Mouse (Mus musculus): ENCODE measurements at regions not wholly inside any gene's neighbourhood (a gene's known extent, or its start where the extent isn't known, plus 50 kb on each side); places are given as distances from the start of the nearest gene placed in this dataset.
"Not testable (repeated sequence)": the region's sequence is repeated elsewhere in the genome, so short reads cannot be mapped to it uniquely, and the experiment has no call there.

- DNase-seq (ENCODE audit: low spot score in 2 of 2), result no peak
Observed at GRCm38 (mm10) chr13:31050160-31050788, 76.3 kb downstream of the Gm5447 start.

GRCm38 (mm10) chr13:31051586-31051985 lies 77.6 kb downstream of the Gm5447 start:
- DNase-seq (ENCODE audit: low spot score in 2 of 2), result not testable (repeated sequence)

GRCm38 (mm10) chr13:31054356-31054755 lies 80.4 kb downstream of the Gm5447 start:
- no peak for DNase-seq (ENCODE audit: low spot score in 2 of 2)

- DNase-seq (ENCODE audit: low spot score in 2 of 2), result no peak
Observed at GRCm38 (mm10) chr13:31055376-31056083, 81.5 kb downstream of the Gm5447 start.

- no peak for DNase-seq (ENCODE audit: low spot score in 2 of 2)
Observed at GRCm38 (mm10) chr13:31056154-31056871, 82.3 kb downstream of the Gm5447 start.

GRCm38 (mm10) chr13:31060916-31061431 lies 87.0 kb downstream of the Gm5447 start:
- no peak for DNase-seq (ENCODE audit: low spot score in 2 of 2)

GRCm38 (mm10) chr13:31068343-31068742 lies 94.3 kb downstream of the Gm5447 start:
- no peak for DNase-seq (ENCODE audit: low spot score in 2 of 2)

GRCm38 (mm10) chr13:31076541-31076940 lies 102.5 kb downstream of the Gm5447 start:
- DNase-seq (ENCODE audit: low spot score in 2 of 2), result no peak

GRCm38 (mm10) chr13:31078751-31079150 lies 104.7 kb downstream of the Gm5447 start:
- DNase-seq (ENCODE audit: low spot score in 2 of 2), result no peak

GRCm38 (mm10) chr13:31080215-31080614 lies 106.2 kb downstream of the Gm5447 start:
- no peak for DNase-seq (ENCODE audit: low spot score in 2 of 2)

GRCm38 (mm10) chr13:31082448-31083140 lies 108.6 kb downstream of the Gm5447 start:
- peak; percentile 60 to 87 for DNase-seq (ENCODE audit: low spot score in 2 of 2)

GRCm38 (mm10) chr13:31101051-31101450 lies 127.0 kb downstream of the Gm5447 start:
- no peak for DNase-seq (ENCODE audit: low spot score in 2 of 2)

GRCm38 (mm10) chr13:31107434-31107833 lies 133.4 kb downstream of the Gm5447 start:
- DNase-seq (ENCODE audit: low spot score in 2 of 2), result no peak

- DNase-seq (ENCODE audit: low spot score in 2 of 2), result no peak
Observed at GRCm38 (mm10) chr13:31109231-31109630, 135.2 kb downstream of the Gm5447 start.

GRCm38 (mm10) chr13:31122689-31123088 lies 148.7 kb downstream of the Gm5447 start:
- DNase-seq (ENCODE audit: low spot score in 2 of 2), result no peak

GRCm38 (mm10) chr13:31124547-31125216 lies 150.7 kb downstream of the Gm5447 start:
- DNase-seq (ENCODE audit: low spot score in 2 of 2), result no peak

GRCm38 (mm10) chr13:31132501-31132900 lies 158.5 kb downstream of the Gm5447 start:
- DNase-seq (ENCODE audit: low spot score in 2 of 2), result no peak

- no peak for DNase-seq (ENCODE audit: low spot score in 2 of 2)
Observed at GRCm38 (mm10) chr13:31139686-31140085, 165.7 kb downstream of the Gm5447 start.

- DNase-seq (ENCODE audit: low spot score in 2 of 2), result no peak
Observed at GRCm38 (mm10) chr13:31147323-31147722, 173.3 kb downstream of the Gm5447 start.

- no peak for DNase-seq (ENCODE audit: low spot score in 2 of 2)
Observed at GRCm38 (mm10) chr13:31154066-31154465, 180.1 kb downstream of the Gm5447 start.

GRCm38 (mm10) chr13:31163878-31164495 lies 190.0 kb downstream of the Gm5447 start:
- no peak for DNase-seq (ENCODE audit: low spot score in 2 of 2)
